Mouse (Mus musculus): ENCODE measurements around the gene Kcnh5. TPM values are rescaled to one million over a fixed set of nuclear protein-coding genes. Genes with fewer than 3 reads are reported as not detected.
A peak's percentile ranks its signal among the peaks of the same experiment; 100 is the strongest.

Kcnh5 gene
- polyA plus RNA-seq, 1 experiment from 2014 or later = not detected

DNA sequence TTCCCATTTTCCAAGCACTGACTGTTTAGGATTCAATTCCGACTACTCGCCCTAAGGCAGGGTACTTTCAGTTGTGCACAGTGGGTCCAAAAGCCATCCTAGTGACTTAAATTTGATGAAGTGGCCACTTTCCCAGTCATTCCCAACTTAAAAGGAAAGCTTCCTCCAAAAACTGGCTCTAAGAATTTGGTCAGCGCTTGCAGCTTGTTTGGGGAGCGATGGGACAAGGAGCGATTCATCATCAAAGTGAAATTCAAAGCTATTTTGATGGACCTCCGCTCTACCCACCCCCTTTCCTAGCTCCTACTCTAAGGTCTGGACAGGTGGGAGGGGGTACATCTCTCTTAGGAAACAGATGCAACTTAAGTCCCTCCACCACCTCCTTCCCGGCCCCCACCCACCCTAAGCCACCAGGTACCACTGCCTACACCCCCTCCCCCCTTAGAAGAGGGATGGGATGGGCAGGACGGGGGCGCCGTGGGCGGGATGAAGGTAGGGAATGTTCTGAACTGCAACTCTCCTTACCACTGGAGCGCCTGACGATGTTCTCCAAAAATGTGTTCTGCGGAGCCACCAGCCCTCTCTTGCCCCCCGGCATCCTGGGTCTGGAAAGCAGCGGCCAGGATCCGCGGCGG is 1.1 kb downstream of the Kcnh5 start:
- no peaks in the 10 kb centered on the region for H3K4me1 ChIP-seq (ENCODE audit: insufficient read depth)
- DNase-seq (no peak), ATAC-seq (no peak)
- WGBS (ENCODE audit: insufficient replicate concordance) = 9% methylated on average over 19 of the region's 19 CpGs
- no peak overlapping the region for H3K4me3 ChIP-seq (ENCODE audit: low read depth, low read length)
- no peaks in the 10 kb centered on the region for H3K36me3 ChIP-seq (replicated peaks; ENCODE audit: insufficient read depth, low read length)
- H3K27me3 ChIP-seq (ENCODE audit: insufficient read depth, low read length) = peaks cover 32% of the 10 kb centered on the region
- no peaks in the 10 kb centered on the region for H3K9me3 ChIP-seq (ENCODE audit: low read length)
- no peak overlapping the region for H3K4me2 ChIP-seq (ENCODE audit: low read depth, low read length)
- no peak overlapping the region for H3K9ac ChIP-seq (replicated peaks)
- H3K27ac ChIP-seq (ENCODE audit: low read depth) = no peak overlapping the region
- TF ChIP-seq CTCF (IDR thresholded peaks at IDR 0.05; ENCODE audit: low read depth) (no peak), EP300 (IDR thresholded peaks at IDR 0.05; ENCODE audit: low read depth) (no peak)

DNA sequence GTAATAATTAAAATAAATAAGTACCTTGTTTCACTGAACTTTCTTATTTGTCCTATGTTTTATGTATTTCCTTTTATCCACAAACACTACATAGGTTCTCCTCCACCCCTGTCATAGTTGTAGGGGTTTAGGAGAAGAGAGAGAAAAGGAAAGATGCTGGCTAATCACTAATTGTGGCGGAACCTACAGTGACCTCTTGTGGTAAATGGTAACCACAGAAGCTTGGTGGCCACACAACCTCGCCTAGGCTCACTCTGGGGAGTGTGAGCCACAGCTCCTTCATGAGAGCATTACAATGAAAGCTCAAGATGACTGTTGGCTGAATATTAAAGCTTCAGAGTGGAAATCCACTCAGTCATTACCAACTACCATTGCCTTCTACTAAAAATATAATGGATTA is 6.2 kb downstream of the Kcnh5 start:
- ATAC-seq = no peak
- Histone ChIP-seq H3K9me3 (ENCODE audit: low read length) (no peaks in the 10 kb centered on the region), H3K36me3 (replicated peaks; ENCODE audit: insufficient read depth, low read length) (no peaks in the 10 kb centered on the region), H3K27ac (ENCODE audit: low read depth) (no peak overlapping the region), H3K4me1 (ENCODE audit: insufficient read depth) (no peaks in the 10 kb centered on the region), H3K27me3 (ENCODE audit: insufficient read depth, low read length) (peaks cover 7% of the 10 kb centered on the region), H3K4me3 (ENCODE audit: low read depth, low read length) (no peak overlapping the region), H3K9ac (replicated peaks) (no peak overlapping the region), H3K4me2 (ENCODE audit: low read depth, low read length) (no peak overlapping the region)
- DNase-seq = no peak
- peak; percentile 36 for TF ChIP-seq CTCF (IDR thresholded peaks at IDR 0.05; ENCODE audit: low read depth)
- TF ChIP-seq EP300 (IDR thresholded peaks at IDR 0.05; ENCODE audit: low read depth) = no peak
- WGBS (ENCODE audit: insufficient replicate concordance) = 20% methylated on average over 2 of the region's 2 CpGs

DNA sequence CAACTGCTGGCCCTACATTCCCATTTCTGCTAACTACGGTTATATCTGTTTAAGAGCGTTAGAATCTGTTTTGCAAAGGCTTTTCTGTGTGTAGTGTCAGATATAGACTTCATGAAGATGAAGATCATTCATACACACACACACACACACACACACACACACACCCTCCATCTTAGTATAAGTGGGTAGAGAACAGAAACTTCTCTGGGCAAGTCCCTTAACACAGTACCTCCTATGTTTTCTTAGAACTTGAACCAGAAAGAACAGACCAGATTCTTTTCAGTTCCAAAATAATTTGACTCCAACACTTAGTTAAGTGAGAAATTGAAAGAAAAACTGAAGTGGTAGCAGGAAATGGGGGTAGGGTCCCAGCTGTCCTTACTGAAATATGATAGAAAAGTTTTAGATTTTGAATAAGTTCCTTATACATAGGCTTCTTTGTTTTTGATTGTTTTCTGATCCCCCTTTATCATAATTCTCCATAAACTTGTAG is 24.0 kb downstream of the Kcnh5 start:
- Histone ChIP-seq H3K27me3 (ENCODE audit: insufficient read depth, low read length) (no peaks in the 10 kb centered on the region), H3K36me3 (replicated peaks; ENCODE audit: insufficient read depth, low read length) (no peaks in the 10 kb centered on the region), H3K4me2 (ENCODE audit: low read depth, low read length) (no peak overlapping the region), H3K4me1 (ENCODE audit: insufficient read depth) (no peaks in the 10 kb centered on the region), H3K27ac (ENCODE audit: low read depth) (no peak overlapping the region), H3K4me3 (ENCODE audit: low read depth, low read length) (no peak overlapping the region), H3K9me3 (ENCODE audit: low read length) (no peaks in the 10 kb centered on the region), H3K9ac (replicated peaks) (no peak overlapping the region)
- no peak for ATAC-seq
- no peak for DNase-seq
- no peak for TF ChIP-seq CTCF (IDR thresholded peaks at IDR 0.05; ENCODE audit: low read depth)
- no peak for TF ChIP-seq EP300 (IDR thresholded peaks at IDR 0.05; ENCODE audit: low read depth)
- 87% methylated on average over 2 of the region's 2 CpGs for WGBS (ENCODE audit: insufficient replicate concordance)

DNA sequence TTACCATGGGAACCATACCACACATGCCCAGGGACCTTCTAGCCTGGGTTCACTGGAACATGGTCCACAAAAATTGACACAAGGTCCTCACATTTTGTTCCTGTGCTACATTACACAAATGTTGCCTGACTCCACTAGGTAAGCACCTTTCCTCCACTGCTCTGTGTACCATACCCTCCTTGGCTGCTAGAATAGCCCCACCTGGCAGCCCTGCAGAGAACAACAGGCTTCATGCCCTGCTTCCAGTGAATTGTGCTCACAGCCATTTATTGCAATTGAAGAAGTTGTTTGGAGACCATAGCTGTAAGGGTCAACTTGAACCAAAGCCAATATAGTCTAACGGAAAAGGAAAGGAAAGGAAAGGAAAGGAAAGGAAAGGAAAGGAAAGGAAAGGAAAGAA is 37.3 kb downstream of the Kcnh5 start:
- 83% methylated on average over 1 of the region's 1 CpGs for WGBS (ENCODE audit: insufficient replicate concordance)
- ATAC-seq (no peak), DNase-seq (no peak)

DNA sequence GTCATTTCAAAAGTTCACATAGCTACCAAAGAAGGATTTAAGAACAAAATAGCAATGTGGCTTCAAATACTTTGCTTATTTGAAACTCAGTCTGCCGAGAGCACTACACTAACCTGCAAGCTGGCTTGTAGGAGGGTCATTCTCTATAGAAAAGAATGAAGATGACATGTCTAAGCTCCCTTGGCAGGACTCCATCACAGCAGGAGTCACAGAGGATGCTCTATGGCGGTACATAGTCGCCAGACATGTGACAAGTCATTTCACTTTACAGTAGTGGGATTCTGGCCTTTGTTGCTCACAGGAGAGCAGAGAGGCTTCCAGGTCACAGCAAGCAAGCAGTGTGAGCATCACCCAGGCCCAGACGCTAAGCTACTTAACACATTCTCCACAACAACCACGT is 85.2 kb downstream of the Kcnh5 start:
- ATAC-seq = no peak
- H3K9me3 ChIP-seq (ENCODE audit: low read length) = no peaks in the 10 kb centered on the region
- H3K27me3 ChIP-seq (ENCODE audit: insufficient read depth, low read length) = no peaks in the 10 kb centered on the region
- no peak overlapping the region for H3K9ac ChIP-seq (replicated peaks)
- H3K4me2 ChIP-seq (ENCODE audit: low read depth, low read length) = no peak overlapping the region
- DNase-seq = no peak
- no peaks in the 10 kb centered on the region for H3K4me1 ChIP-seq (ENCODE audit: insufficient read depth)
- H3K4me3 ChIP-seq (ENCODE audit: low read depth, low read length) = no peak overlapping the region
- no peaks in the 10 kb centered on the region for H3K36me3 ChIP-seq (replicated peaks; ENCODE audit: insufficient read depth, low read length)
- H3K27ac ChIP-seq (ENCODE audit: low read depth) = no peak overlapping the region
- TF ChIP-seq CTCF (IDR thresholded peaks at IDR 0.05; ENCODE audit: low read depth) (no peak), EP300 (IDR thresholded peaks at IDR 0.05; ENCODE audit: low read depth) (no peak)
- 66% methylated on average over 5 of the region's 5 CpGs for WGBS (ENCODE audit: insufficient replicate concordance)

More for the DNA sequence above, 37.3 kb downstream of the Kcnh5 start:
- H3K4me3 ChIP-seq (ENCODE audit: low read depth, low read length) = no peak overlapping the region
- H3K9ac ChIP-seq (replicated peaks) = no peak overlapping the region
- H3K27me3 ChIP-seq (ENCODE audit: insufficient read depth, low read length) = no peaks in the 10 kb centered on the region
- H3K36me3 ChIP-seq (replicated peaks; ENCODE audit: insufficient read depth, low read length) = no peaks in the 10 kb centered on the region
- no peak overlapping the region for H3K27ac ChIP-seq (ENCODE audit: low read depth)
- no peaks in the 10 kb centered on the region for H3K4me1 ChIP-seq (ENCODE audit: insufficient read depth)
- H3K4me2 ChIP-seq (ENCODE audit: low read depth, low read length) = no peak overlapping the region
- TF ChIP-seq EP300 (IDR thresholded peaks at IDR 0.05; ENCODE audit: low read depth) = no peak
- TF ChIP-seq CTCF (IDR thresholded peaks at IDR 0.05; ENCODE audit: low read depth) = 0 out of 2 replicates have a peak, but pooled peaks have one; percentile 4
- no peaks in the 10 kb centered on the region for H3K9me3 ChIP-seq (ENCODE audit: low read length)

DNA sequence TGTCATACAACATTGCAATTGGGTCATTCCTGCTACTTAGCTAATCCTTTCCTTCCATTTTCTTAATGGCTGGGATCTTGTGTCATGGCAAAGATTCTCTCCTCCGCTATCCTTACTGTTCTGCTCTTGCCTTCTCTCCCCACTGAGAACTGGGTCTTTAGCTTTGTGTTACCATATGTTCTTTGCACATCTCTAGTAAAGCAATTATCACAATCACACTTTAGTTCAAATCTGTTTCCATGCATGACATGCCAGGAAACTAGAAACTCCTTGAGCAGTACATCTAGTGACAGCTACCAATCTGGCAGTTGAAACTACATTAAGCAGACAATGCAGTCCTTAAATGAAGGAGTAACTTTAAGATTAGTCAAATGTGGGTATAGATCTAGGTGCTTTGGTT is 86.2 kb downstream of the Kcnh5 start:
- H3K9ac ChIP-seq (replicated peaks) = no peak overlapping the region
- TF ChIP-seq EP300 (IDR thresholded peaks at IDR 0.05; ENCODE audit: low read depth) = no peak
- TF ChIP-seq CTCF (IDR thresholded peaks at IDR 0.05; ENCODE audit: low read depth) = no peak
- DNase-seq = no peak

More for the DNA sequence above, 86.2 kb downstream of the Kcnh5 start:
- WGBS (ENCODE audit: insufficient replicate concordance) = 78% methylated on average over 1 of the region's 1 CpGs
- Histone ChIP-seq H3K27ac (ENCODE audit: low read depth) (no peak overlapping the region), H3K4me1 (ENCODE audit: insufficient read depth) (no peaks in the 10 kb centered on the region), H3K27me3 (ENCODE audit: insufficient read depth, low read length) (no peaks in the 10 kb centered on the region), H3K4me3 (ENCODE audit: low read depth, low read length) (no peak overlapping the region), H3K36me3 (replicated peaks; ENCODE audit: insufficient read depth, low read length) (no peaks in the 10 kb centered on the region), H3K4me2 (ENCODE audit: low read depth, low read length) (no peak overlapping the region), H3K9me3 (ENCODE audit: low read length) (no peaks in the 10 kb centered on the region)
- ATAC-seq = no peak
